Mouse (Mus musculus): ENCODE measurements around the gene Taf1.
"Not testable (repeated sequence)": the region's sequence is repeated elsewhere in the genome, so short reads cannot be mapped to it uniquely, and the experiment has no call there.

Gene Taf1

DNA sequence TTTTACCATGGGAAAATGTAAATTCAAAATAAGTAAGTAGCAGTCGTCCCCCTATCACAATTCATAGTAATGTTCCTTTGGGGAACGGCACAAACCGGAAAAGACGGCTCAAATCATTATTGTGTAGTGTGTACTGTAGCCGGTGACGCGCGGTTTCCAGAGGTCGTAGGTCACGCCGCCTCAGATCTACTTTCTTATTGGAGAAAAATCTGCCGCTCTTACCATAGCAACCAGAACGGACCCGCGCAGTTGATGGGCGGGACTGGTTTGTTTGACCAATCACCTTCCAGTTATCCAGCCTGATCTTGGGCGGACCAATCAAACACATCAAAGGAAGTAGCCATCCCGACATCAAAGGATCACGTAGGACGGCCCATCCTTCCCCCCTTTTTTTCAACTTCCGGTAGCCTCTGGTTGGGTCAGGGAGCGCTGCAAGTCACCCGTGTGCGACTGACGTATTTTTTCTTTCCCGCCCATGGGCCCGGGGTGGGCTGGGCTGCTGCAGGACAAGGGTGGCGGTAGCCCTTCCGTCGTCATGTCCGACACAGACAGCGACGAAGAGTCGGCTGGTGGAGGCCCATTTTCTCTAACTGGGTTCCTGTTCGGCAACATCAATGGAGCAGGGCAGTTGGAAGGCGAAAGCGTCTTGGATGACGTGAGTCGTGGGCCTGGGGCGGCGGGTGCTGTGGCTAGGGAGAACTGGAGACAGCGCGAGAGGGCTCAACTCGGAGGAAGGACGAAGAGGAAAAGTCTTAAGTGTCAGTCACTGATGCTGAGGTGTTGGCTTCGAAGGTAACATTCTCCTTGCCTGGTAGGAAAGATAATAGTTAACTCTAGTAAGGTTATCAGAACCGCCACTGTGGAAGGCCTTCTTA is at the start of gene Taf1:
TSS of gene Taf1 (plus strand) at position 388 of the 875 bp plus-strand sequence.
- peak; percentile 94 for DNase-seq (ENCODE audit: low spot score)

DNA sequence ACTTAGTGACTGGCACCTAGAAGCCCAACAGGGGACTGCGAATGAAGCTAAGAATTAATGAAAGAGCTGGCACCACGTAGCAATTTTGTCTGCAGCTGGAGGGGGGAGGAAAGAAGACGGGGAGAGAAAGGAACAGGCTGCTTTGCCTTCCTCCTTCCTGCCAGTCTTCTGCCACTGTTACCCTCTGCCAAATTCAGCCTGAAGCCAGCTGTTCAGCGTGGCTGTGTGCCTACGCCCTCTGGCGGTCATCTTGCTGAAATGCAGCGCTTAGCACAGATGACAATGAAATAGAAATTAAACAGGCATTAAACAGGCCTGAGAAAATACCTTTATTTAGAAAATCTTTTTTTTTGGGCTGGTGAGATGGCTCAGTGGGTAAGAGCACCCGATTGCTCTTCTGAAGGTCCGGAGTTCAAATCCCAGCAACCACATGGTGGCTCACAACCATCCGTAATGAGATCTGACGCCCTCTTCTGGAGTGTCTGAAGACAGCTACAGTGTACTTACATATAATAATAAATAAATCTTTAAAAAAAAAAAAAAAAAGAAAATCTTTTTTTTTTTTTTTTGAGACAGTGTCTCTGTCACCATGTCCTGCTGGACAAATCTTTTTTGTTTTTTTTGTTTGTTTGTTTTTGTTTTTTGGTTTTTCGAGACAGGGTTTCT is 45.9 kb upstream of the Taf1 start:
- not testable (repeated sequence) for DNase-seq (ENCODE audit: low spot score)

DNA sequence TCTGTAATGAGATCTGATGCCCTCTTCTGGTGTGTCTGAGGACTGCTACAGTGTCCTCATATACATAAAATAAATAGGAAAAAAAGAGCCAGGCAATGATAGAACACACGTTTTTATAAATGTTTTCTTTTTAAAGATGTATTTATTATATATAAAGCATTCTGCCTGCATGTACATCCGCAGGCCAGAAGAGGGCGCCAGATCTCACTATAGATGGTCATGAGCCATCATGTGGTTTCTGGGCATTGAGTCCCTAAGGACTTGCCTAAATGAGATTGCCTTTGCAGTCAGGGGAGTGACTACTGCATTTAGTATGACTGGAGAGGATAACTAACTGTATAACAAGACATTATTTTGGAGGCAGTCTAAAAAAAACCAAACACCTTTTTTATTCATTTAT is 27.9 kb upstream of the Taf1 start:
- DNase-seq (ENCODE audit: low spot score): no peak

DNA sequence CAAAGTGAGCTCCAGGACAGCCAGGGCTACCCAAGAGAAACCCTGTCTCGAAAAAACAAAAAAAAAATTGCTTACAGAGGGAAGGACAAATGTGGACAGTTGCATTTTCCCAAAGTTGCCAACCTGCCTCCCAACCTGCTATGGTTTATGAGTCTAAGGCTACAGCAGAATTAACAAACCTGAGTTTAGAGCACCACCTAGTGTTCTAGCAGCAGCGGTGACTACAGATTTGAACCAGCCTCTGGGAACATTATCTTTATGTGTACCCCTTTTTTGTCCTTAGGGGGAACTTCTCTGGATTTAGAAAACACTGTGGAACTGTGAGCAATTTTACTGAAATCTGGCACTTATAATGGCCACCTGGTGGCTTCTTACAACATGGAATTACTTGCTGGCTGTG is 16.8 kb upstream of the Taf1 start:
- no peak for DNase-seq (ENCODE audit: low spot score)

DNA sequence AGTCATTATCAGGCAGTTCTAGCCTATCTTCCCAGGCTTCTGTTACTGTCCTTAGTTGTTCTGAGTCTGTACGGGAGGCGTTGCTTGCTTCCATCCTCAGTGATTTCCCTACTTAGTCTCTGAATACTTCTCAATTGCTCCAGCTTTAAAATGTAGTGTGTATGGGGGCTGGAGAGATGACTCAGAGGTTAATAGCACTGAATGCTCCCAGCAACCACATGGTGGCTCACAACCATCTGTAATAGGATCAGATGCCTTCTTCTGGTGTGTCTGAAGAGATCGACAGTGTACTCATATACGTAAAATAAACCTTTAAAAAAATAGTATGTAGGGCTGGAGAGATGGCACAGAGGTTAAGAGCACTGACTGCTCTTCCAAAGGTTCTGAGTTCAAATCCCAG is 14.5 kb upstream of the Taf1 start:
- DNase-seq (ENCODE audit: low spot score): no peak

DNA sequence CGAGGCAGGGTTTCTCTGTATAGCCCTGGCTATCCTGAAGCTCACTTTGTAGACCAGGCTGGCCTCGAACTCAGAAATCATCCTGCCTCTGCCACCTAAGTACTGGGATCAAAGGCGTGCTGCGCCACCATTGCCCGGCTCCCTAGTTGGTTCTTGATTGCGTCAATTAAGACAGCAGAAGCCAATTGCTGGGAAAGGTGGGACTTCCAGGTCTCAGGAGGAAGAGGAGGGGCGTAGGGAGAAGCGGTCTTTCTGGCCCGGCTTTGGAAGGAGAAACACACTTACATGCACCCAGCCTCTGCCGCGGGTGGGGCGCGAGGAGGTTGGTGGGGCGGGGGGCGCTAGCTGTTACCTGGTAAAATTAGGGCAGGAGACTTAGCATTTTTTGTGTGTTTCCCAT is 10.5 kb upstream of the Taf1 start:
- peak; percentile 69 for DNase-seq (ENCODE audit: low spot score)

DNA sequence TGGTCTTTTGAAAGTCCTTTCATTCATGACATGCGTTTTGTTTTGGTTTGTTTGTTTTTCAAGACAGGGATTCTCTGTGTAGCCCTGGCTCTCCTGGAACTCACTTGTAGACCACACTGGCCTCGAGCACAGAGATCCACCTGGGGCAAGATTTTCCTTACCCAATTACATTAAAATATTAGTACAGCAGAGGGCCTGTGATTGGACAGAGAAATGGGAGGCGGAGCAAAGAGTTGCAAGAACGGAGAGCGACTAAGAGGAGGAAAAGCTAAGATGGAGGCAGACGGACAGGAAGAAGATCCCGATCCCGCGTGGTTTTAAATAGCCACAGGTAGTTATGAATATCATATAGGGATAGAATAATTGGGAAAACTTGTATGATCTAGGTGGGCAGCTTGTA is 5.2 kb upstream of the Taf1 start:
- peak; percentile 52 for DNase-seq (ENCODE audit: low spot score)

DNA sequence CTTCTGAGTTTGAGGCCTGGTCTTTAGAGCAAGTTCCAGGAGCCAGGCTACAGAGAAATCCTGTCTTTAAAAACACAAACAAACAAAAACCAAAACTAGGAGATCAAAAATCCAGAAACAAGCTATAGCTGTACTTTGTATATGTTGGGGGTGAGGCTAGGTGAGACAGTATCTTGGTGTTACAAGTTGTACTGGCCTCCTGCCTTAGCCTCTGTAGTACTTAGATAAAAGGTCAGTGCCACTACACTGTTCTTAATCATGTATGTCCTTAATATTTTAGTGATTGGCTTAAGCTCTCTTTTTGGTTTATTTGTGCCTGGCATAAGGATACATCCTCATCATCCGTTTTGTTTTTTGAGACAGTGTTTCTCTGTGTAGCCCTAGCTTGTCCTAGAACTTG is 52.9 kb downstream of the Taf1 start:
- no peak for DNase-seq (ENCODE audit: low spot score)

DNA sequence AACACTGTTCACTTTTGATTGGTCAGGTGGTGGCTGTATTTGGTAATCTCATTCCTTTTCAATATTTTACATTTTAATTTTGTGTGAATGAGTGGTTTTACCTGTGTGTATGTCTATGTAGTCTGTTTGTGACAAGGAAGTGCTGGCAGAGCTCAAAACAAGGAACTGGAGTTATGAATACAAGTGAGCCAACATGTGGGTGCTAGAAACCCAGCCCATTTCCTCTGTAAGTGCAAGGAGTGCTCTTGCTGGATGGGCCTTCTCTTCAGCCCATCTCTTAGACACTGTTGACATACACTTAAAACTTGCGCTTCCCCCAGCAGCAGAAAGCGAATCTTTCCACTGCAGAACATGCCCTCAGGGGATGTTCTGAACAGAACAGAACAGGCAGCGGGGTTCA is 83.6 kb downstream of the Taf1 start:
- no peak for DNase-seq (ENCODE audit: low spot score)

DNA sequence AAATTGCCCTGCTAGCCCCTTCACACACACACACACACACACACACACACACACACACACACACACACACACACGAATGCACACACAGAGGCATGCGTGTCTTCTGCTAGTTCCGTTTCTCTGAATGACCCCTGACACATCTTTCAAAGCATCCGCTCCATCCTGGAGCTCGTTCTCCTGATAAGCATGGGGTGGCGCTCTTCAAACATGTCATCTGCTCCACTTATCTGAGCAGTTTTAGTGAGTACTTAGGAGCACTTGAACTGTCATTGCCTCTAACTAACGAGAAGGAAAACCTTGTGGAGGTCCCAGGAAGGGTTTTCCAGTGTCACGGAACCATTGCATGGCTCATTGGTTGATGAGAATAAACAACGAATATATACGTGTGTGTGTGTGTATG is 85.4 kb downstream of the Taf1 start:
- DNase-seq (ENCODE audit: low spot score): no peak

DNA sequence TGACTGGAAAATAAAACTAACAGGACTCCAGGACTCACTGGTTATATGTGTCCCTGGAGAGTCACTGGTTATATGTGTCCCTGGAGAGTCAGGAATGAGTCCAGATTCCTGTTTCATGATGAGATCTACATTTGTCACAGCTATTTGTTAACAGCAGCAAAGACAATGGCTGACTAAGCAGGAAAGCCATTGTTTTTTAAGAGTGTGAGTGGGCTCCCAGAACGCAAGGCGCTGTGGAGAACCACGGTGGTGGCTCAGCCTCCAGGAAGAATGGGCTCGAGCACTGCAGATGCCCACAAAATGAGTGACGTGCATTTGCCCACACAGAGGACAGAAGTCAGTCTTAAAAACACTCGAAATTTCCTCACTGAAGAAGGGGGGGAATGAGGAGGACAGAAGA is 87.8 kb downstream of the Taf1 start:
- DNase-seq (ENCODE audit: low spot score): no peak

DNA sequence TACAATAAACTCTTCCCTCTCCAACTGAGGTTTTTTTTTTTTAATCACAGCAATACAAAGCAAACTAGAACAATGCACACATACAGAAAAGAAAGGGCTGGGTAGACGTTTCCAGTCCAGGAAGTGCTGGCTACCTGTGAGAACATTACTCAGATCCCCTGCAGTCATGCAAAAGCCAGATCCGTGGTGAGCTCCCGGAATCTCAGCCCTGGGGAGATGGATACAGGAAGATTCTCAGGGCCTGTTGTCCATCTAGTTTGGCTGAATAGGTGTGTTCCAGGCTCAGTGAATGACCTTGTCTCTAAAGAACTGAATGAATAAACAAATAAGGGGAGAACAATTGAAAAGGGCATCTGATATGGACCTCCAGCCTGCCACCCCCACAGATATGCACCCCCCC is 90.0 kb downstream of the Taf1 start:
- DNase-seq (ENCODE audit: low spot score): no peak

DNA sequence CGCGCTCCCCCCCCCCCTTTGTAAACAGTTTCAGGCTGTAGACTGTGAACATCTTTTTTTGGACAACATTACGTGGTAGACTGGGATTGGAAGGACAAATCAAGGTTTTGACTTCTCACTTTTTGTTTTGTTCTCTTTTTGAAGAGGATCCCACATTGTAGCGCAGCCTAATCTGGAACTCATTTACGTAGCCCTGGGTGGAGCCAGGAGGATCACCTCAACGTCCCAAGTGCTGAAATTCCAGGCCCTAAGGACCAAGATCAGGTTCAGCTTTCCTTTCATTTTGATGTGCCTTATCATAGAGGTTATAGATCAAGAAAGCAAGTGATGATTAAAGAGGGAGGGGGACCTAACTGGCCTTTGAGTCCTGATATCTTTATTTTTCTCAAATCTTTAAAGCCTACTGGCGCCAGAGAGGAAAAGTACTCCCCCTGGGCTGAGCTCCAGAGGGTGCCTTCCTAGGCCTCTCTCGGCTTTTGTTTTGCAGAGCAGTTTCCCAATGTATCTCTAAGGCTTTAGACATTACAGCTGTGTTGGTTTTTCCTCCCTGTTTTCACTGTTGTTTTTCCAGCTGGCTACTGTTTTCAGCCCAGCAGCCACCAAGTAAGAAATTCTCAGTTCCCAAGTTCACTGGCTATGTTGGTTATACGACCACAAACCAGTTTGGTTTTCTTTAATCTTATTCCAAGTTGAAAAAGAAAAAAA is 104.4 kb downstream of the Taf1 start:
- DNase-seq (ENCODE audit: low spot score): no peak

DNA sequence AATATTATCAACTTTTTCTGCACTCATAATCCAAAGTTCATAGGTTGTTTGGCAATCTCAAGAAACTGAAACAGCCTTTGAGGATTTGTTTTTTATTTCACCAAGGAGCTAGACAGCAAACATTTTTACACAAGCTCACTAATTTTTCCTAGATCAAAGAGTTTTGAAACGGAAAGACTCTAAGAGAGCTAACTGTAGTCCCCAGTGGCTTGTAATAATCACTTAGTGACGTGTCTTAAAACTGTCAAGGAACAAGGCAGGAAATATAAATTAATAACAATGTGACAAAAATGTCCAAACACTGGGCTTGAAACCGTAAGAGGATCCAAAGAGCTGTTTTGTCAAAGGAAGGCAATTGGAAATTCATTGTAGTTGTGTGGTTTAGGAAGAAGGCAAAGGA is 106.3 kb downstream of the Taf1 start:
- no peak for DNase-seq (ENCODE audit: low spot score)

DNA sequence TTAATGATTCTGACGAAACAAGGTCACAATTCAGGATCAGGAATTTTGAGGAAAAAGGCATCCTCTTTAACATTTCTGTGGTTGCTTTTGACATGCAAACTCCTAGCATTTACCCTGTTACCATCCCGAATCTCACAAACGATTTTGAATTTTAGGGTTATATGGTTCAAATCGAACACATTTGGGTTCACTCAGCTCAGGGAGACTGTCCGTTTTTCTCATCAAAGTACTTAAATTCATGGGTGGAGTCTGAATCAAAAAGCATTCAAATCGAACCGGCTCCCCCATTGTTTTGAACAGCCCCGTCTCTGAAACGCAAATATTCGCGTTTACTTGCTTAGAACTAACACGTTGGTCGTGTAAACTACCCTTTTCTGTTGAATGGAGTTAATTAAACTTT is 106.8 kb downstream of the Taf1 start:
- no peak for DNase-seq (ENCODE audit: low spot score)

DNA sequence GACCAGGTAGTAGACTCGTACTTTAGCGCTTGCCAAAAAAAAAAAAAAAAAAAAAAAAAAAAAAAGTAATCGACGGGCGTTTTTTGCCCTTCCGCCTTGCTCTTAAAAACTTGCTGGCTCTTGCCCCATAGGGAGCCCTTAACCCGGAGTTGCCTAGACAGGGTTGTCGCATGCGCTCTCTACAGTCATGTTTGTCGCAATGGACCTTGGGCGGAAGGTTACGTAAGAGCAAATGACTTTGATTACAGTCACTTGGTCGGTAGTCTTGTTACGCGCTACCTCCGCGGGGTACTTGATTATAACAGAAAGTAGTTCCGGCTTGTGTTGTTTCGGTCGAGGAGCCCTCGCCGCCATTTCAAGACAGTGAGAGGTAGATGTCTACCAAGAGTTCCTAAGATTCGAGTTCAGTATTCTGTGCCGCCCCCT is 107.2 kb downstream of the Taf1 start, which contains the start of gene Ogt:
TSS of gene Ogt (plus strand) at position 320 of the 426 bp plus-strand sequence.
- DNase-seq (ENCODE audit: low spot score): peak; percentile 86

DNA sequence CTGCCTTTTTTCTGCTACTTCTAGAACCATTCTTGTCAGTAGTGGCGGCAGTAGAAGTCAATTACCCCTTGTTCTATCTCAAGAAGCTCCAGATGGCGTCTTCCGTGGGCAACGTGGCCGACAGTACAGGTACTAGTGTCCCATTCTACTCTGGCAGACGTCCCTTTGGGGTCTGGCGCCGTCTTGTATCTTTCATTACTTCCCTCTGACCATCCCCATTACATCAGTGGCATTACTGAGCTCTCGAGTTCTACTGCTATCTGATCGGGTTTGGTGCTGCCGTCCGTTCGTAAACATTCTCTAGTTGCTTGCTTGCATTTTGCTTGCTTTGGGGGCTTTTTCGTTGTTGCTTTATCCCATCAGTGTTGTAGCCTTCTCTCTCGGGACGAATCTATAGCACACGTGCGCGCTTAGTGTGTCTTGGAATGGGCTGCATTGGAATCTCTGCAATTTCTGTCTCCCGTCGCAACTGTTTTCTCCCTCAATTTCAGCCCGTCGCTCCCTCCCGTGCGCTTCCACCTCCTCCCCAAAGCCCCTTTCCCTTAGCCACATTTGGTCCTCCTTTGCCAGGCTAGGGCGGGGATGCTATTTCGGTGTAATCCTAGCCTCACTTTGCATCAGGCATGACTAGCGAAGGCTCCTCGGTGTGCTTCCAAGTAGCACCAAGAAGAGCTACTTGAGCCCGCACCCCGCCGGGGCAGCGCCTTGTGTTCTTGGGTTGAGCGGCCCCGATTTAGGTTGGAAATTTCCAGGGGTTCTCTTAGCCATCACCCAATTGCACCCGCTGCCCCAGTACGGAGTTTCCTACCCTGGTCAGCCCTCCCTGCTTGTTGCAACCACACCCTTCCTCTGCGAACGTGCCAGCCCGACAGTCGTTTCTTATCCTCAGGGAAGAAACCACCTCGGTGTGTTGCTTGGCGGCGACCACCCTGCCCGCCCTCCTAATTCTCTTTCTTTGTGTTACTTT is 107.9 kb downstream of the Taf1 start:
- peak; percentile 53 for DNase-seq (ENCODE audit: low spot score)

DNA sequence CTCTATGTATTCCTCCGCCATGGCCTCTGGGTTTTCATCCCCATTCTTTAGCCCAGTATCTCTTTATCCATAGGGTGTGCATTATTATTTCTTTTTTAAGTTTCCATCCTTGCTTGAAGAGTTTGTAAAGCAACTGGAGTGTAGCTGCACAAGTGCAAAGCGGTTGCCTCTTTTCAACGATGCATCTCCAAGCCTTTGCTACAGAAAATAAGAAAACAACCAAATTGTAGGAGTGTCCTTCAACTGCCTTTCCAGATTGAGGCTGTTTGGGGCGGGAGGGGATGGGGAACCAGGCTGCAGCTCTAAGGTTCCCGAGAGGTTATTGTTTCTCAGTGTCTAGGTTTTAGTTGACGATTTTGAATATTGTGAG is 108.6 kb downstream of the Taf1 start:
- no peak for DNase-seq (ENCODE audit: low spot score)

DNA sequence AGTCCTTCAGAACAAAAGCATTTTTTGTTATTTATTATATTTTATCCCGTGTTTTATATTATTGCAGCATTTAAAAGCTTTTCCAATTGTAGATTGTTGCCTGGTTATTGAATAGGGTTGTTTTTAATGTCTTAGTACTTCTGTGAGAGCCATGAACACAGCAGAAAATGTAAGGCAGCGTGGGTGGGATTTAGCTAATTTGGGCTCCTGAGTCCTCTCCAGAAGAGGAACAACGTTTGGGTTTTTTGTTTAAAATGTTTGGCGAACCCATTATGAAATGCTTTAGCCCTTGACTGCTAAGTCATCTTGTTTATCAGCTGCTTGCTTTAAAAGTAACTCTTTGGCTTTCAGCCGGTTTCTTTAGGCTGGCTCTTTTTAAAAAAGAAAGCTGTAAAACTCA is 109.6 kb downstream of the Taf1 start:
- DNase-seq (ENCODE audit: low spot score): no peak

DNA sequence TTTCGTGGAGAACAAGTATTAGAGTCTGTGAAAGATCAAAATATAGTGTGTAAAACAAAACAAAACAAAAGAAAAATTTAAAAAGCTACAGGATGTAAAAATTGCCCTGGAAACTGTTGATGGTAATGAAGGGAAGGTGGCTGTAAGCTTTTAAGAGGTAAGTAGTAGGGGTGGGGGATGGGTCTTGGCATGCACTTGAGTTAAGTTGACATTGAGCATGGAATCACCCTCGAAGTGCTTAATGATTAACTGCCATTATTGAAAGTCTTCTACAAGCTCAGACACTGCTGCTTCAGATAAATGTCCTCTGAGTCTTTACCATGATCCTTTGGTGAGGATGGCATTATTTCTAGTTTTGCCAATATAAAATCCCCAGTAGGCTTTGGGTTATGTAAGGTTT is 112.8 kb downstream of the Taf1 start:
- peak; percentile 7 for DNase-seq (ENCODE audit: low spot score)

DNA sequence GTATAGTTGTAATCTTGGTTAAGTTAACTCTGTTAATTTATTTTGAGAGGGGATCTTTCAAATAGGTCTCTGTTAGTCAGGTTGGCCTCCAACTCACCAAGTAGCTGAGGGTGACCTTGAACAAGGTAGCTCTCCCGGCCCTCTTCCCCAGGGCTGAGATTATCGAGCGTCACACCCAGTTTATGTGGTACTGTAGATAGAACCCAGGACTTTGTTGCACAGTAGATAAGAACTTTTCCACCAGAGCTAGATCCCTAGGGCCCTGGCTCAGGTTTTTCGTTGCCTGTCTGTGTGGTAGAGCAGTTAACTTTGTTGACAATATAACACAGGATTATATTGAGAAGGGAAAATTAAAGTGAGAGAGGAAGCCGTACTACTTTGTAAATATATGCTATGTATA is 114.1 kb downstream of the Taf1 start:
- no peak for DNase-seq (ENCODE audit: low spot score)

Data from yolk sac, embryonic 10.5 days (tissue).